Mouse (Mus musculus) heart, postnatal 0 days (tissue): ENCODE results near the gene Adad1.

ENCODE experiments used
- CTCF ChIP-seq: IDR thresholded peaks from 2 replicates; pipeline ENCODE4 v1.5.1; 2016; ENCODE audit warnings: antibody characterized with exemption, control low read depth, low read depth
- EP300 ChIP-seq: IDR thresholded peaks from 2 replicates; pipeline ENCODE4 v1.6.1; 2016; ENCODE audit warnings: antibody characterized with exemption, low read depth

DNA sequence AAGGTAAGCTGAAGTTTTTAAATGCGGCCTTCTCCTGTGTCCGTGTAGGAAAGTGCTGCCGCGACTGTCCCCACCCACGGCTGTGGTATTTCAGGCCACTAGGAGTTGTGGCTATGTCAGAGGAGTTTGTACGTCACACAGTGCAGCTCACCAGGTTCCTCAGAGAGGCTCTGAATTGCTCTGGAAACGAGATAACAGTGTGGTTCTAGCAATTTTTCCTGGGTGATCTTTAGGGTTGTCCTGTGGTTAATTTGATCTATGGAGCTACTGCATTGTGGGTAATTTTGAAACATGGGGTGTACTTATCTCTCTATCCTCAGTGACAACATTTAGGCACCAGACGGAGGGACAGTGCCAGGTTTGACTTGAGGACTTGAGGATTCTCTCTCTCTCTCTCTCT lies 93.8 kb downstream of the Adad1 start:
- TF ChIP-seq CTCF = no peak
- no peak for TF ChIP-seq EP300
